Mouse (Mus musculus): Measurements from ENCODE around the gene Pagr1a. TPM values are rescaled to one million over a fixed set of nuclear protein-coding genes. Genes with fewer than 3 reads are reported as not detected.

The Pagr1a gene
- polyA plus RNA-seq (2015; fragmentation: Nextera tagmentation; extraction: Ambion mirVana) = 7.9 and 36.8 TPM in 2 replicates

DNA sequence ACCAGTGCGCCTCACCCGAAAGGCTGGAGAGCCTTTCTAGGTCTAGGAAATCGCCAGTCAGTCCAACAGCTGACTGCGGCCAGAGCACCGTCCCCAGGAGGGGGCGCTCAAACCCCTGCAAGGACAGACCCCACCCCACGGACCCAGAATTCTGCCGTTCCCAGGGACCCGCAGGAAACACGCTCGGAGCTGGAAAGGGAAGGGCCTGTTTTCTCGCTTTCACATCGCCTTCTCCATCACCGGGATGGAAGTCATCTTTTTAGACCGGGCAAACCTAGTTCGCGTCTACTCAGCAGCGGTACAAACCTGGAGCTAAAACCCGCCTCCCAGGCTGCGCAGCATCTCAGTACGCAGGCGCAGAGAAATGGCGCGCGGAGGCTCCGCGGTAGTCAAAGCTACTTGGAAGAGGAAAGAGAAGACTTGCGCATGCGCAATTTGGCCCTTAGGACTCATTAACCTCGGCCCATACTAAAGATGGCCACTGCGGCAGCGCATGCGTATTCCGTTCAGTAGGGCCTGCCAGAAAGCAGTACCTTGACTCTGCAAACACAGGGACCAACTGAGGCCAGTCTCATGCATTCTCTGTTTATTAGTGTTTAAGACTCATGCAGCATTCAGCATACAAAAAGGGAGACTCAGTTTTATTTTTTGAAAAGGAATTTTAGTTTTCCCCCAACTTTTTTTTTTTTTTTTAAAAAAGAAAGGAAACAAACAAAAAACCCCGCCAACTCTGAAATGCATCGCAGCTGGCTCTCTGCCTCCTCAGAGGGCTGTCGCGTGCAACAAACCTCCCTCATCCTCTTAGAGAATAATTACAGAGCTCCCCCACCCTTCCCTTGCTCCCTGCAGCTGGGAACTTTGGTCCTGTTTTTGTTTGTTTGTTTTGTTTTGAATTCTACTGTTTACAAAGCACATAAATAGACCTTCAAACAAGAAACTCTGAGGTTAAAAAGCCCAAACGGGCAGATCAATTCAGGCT is at the start of gene Pagr1a:
Pagr1a (minus strand) TSS at position 382 of the 979 bp plus-strand sequence.

GRCm38 (mm10) chr7:127041851-127042672 is 24.9 kb upstream of the Pagr1a start, which contains the start of gene Kif22:
Gene Kif22 (minus strand): TSS chr7:127042471.

GRCm38 (mm10) chr7:127026984-127027726 is 10.0 kb upstream of the Pagr1a start, which contains the start of gene Maz:
Gene Maz (minus strand): TSS chr7:127027037.

DNA sequence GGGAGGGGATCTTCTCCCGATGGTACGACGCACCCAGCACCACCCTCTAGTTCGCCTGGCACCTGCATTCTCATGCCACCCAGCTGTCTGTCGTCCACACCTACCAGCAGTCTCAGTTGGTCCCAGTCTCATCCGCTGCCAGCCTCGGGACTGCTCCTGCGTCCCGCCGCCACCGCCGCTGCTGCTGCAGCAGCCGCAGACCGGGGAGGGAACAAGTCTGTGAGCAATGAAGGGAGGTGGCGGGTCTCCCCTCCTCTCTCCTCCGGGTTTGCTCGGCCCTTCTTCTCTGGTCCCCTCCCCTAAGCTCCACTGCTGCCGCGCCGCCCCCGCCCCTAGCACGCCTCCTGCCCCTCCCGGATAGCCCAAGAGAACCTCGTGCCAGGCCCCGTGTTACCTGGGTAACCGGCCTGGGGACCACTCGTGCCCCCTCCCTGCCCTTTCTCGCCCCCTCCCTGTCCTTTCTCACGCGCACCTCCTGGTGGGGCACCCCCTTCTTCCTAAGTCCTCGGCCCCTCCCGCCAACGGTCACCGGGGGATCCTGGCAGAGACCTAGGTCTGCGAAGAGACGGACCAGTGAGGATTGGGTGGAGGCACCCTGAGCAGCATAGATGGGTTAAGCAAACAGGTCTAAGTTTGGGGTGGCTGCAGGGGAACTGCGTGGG is 3.9 kb upstream of the Pagr1a start, which contains the start of the genes Gm42742 and Prrt2:
Gm42742 (minus strand) TSS at position 197 of the 662 bp plus-strand sequence.
Prrt2 (minus strand) TSS at position 311 of the 662 bp plus-strand sequence.

DNA sequence TGATC is 869 bp downstream of the Pagr1a start, which contains the start of gene Pagr1b:
Pagr1b (minus strand) TSS at position 4 of the 5 bp plus-strand sequence.

DNA sequence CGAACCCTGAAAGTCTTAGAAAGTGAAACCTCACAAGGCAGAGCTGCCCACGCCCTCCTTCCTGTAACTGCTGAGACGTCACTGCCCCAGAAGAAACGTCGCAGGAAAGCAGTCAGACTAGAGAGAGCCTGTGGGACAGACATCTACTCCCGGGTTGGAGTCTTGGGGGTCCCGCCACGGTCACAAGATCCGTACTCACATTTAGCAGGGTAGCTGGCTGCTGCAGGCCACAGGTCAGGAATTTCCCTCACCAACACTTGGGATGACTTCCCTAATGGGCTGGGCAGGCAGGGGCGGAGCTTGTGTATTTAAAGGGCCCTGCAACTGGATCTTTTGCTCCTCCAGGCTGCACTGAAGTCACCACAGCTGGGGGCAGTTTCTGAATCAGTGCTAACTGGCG is 2.8 kb downstream of the Pagr1a start, which contains the start of gene Mvp:
Mvp (minus strand) TSS at position 302 of the 400 bp plus-strand sequence.

DNA sequence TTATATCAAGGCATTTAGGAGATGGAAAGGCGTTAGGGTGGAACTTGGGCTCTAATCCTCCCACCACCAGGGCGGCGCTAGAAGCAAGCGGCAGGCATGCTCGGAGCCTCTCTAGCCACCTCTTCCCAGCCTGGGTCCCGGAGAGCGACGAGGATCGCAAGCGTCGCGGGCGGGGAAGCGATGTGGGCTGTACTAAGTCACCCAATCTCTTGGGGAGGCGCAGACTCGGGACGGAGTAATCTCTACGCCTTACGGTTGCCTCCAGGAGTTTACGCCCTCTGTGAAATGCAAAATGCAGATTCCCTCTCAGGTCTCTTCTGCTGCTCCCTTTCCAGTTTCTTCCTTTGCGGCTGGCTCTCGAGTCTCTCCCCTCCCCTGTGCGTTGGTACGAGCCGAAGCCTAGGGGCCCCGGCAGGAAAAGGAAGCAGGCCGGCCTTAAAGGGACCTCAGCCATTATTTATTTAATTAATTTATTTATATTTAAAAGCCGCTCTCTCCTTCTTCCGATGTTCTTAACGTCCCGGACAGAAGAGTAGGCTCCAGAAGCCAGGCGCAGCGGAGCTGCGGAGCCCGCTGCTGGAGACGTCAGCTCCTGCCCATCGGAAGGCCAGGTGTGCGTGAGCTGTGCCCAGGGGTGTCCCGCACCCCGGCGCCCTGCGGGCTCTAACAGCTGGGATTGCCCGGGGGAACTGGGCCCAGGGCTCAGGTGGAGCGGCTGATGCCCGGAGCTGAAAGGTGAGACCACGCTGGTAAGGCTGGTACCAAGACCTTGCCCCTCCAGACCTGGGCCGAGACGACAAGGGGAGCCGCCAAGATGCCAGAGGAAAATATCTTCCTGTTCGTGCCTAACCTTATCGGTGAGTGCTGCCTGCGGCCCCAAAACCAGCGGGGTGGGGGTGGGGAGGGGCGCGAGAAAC is 40.9 kb downstream of the Pagr1a start, which contains the start of gene Cdiptos:
Cdiptos (minus strand) TSS at position 149 of the 917 bp plus-strand sequence.

DNA sequence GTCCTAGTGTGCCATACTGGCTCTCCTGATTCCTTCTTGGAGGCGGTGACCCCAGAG is 41.4 kb downstream of the Pagr1a start, which contains the start of gene Cdipt:
Cdipt (plus strand) TSS at position 22 of the 57 bp plus-strand sequence.

Small RNA genes lying within 50 kb of the gene (microRNA-seq; reads per million reads assigned to microRNA genes)
- gene Gm44343 = not detected

Other genes starting within 250 kb of the Pagr1a start
- gene Ypel3, start 240.4 kb downstream of the Pagr1a start, polyA plus RNA-seq (2015; fragmentation: Nextera tagmentation; extraction: Ambion mirVana) = 67.6 and 97.6 TPM in 2 replicates
- gene Tbx6, start 235.9 kb downstream of the Pagr1a start, polyA plus RNA-seq (2015; fragmentation: Nextera tagmentation; extraction: Ambion mirVana) = 0.12 and 0.15 TPM in 2 replicates
- gene Ppp4c, start 224.9 kb downstream of the Pagr1a start, polyA plus RNA-seq (2015; fragmentation: Nextera tagmentation; extraction: Ambion mirVana) = 111 and 119 TPM in 2 replicates
- gene Fam57b, start 219.7 kb downstream of the Pagr1a start, polyA plus RNA-seq (2015; fragmentation: Nextera tagmentation; extraction: Ambion mirVana) = 0.17 and 0.30 TPM in 2 replicates
- gene 4930451I11Rik, start 185.7 kb downstream of the Pagr1a start, polyA plus RNA-seq (2015; fragmentation: Nextera tagmentation; extraction: Ambion mirVana) = not detected in 2 replicates
- 0.08 TPM in 1 of 2 replicates, not detected in the other for gene Doc2a, start 169.9 kb downstream of the Pagr1a start, polyA plus RNA-seq (2015; fragmentation: Nextera tagmentation; extraction: Ambion mirVana)
- 9.5 and 10.4 TPM in 2 replicates for gene Hirip3, start 155.4 kb downstream of the Pagr1a start, polyA plus RNA-seq (2015; fragmentation: Nextera tagmentation; extraction: Ambion mirVana)
- gene Ino80e, start 155.0 kb downstream of the Pagr1a start, polyA plus RNA-seq (2015; fragmentation: Nextera tagmentation; extraction: Ambion mirVana) = 45.1 and 48.6 TPM in 2 replicates
- 18.7 and 20.2 TPM in 2 replicates for gene Taok2, start 132.6 kb downstream of the Pagr1a start, polyA plus RNA-seq (2015; fragmentation: Nextera tagmentation; extraction: Ambion mirVana)
- gene Tmem219, start 94.4 kb downstream of the Pagr1a start, polyA plus RNA-seq (2015; fragmentation: Nextera tagmentation; extraction: Ambion mirVana) = 34.6 and 38.2 TPM in 2 replicates
- 9.1 and 9.7 TPM in 2 replicates for gene Kctd13, start 88.5 kb downstream of the Pagr1a start, polyA plus RNA-seq (2015; fragmentation: Nextera tagmentation; extraction: Ambion mirVana)
- gene Asphd1, start 67.8 kb downstream of the Pagr1a start, polyA plus RNA-seq (2015; fragmentation: Nextera tagmentation; extraction: Ambion mirVana) = not detected in 2 replicates
- gene Sez6l2, start 66.8 kb downstream of the Pagr1a start, polyA plus RNA-seq (2015; fragmentation: Nextera tagmentation; extraction: Ambion mirVana) = 0.19 and 0.22 TPM in 2 replicates
- gene Cdipt, start 41.4 kb downstream of the Pagr1a start, polyA plus RNA-seq (2015; fragmentation: Nextera tagmentation; extraction: Ambion mirVana) = 95.8 and 103 TPM in 2 replicates
- 1.7 and 1.9 TPM in 2 replicates for gene Cdiptos, start 41.3 kb downstream of the Pagr1a start, polyA plus RNA-seq (2015; fragmentation: Nextera tagmentation; extraction: Ambion mirVana)
- 34.3 and 38.8 TPM in 2 replicates for gene Mvp, start 2.7 kb downstream of the Pagr1a start, polyA plus RNA-seq (2015; fragmentation: Nextera tagmentation; extraction: Ambion mirVana)
- 0.49 TPM in 1 of 2 replicates, not detected in the other for gene Pagr1b, start 868 bp downstream of the Pagr1a start, polyA plus RNA-seq (2015; fragmentation: Nextera tagmentation; extraction: Ambion mirVana)
- gene Gm42742, start 3.7 kb upstream of the Pagr1a start, polyA plus RNA-seq (2015; fragmentation: Nextera tagmentation; extraction: Ambion mirVana) = 5.0 and 26.8 TPM in 2 replicates
- gene Prrt2, start 3.9 kb upstream of the Pagr1a start, polyA plus RNA-seq (2015; fragmentation: Nextera tagmentation; extraction: Ambion mirVana) = 2.7 and 3.0 TPM in 2 replicates
- gene Maz, start 9.7 kb upstream of the Pagr1a start, polyA plus RNA-seq (2015; fragmentation: Nextera tagmentation; extraction: Ambion mirVana) = 20.4 and 22.4 TPM in 2 replicates
- gene Kif22, start 25.1 kb upstream of the Pagr1a start, polyA plus RNA-seq (2015; fragmentation: Nextera tagmentation; extraction: Ambion mirVana) = 17.9 and 21.4 TPM in 2 replicates
- not detected in 2 replicates for gene Zg16, start 70.0 kb upstream of the Pagr1a start, polyA plus RNA-seq (2015; fragmentation: Nextera tagmentation; extraction: Ambion mirVana)
- 2.3 and 6.4 TPM in 2 replicates for gene AI467606, start 74.0 kb upstream of the Pagr1a start, polyA plus RNA-seq (2015; fragmentation: Nextera tagmentation; extraction: Ambion mirVana)
- gene Qprt, start 104.9 kb upstream of the Pagr1a start, polyA plus RNA-seq (2015; fragmentation: Nextera tagmentation; extraction: Ambion mirVana) = 0.76 and 0.98 TPM in 2 replicates
- 0.13 TPM in 2 replicates for gene Spn, start 120.5 kb upstream of the Pagr1a start, polyA plus RNA-seq (2015; fragmentation: Nextera tagmentation; extraction: Ambion mirVana)
- gene Cd2bp2, start 178.7 kb upstream of the Pagr1a start, polyA plus RNA-seq (2015; fragmentation: Nextera tagmentation; extraction: Ambion mirVana) = 27.0 and 31.8 TPM in 2 replicates
- gene Tbc1d10b, start 191.1 kb upstream of the Pagr1a start, polyA plus RNA-seq (2015; fragmentation: Nextera tagmentation; extraction: Ambion mirVana) = 12.6 and 12.7 TPM in 2 replicates
- gene Mylpf, start 191.5 kb upstream of the Pagr1a start, polyA plus RNA-seq (2015; fragmentation: Nextera tagmentation; extraction: Ambion mirVana) = 2.5 and 3.2 TPM in 2 replicates
- 12.0 and 13.4 TPM in 2 replicates for gene Zfp553, start 215.7 kb upstream of the Pagr1a start, polyA plus RNA-seq (2015; fragmentation: Nextera tagmentation; extraction: Ambion mirVana)
- 8.5 and 10.1 TPM in 2 replicates for gene Sept1, start 215.8 kb upstream of the Pagr1a start, polyA plus RNA-seq (2015; fragmentation: Nextera tagmentation; extraction: Ambion mirVana)
- gene Zfp771, start 226.9 kb upstream of the Pagr1a start, polyA plus RNA-seq (2015; fragmentation: Nextera tagmentation; extraction: Ambion mirVana) = 49.9 and 51.6 TPM in 2 replicates
- 53.2 and 54.2 TPM in 2 replicates for gene Dctpp1, start 243.4 kb upstream of the Pagr1a start, polyA plus RNA-seq (2015; fragmentation: Nextera tagmentation; extraction: Ambion mirVana)

Measured in urinary bladder, postnatal 0 days (tissue).